ENCODE assay signal across 8 mouse cellular contexts in genomic region chr5:92323264-92323663, GRCm38 (mm10). TPM values are rescaled to one million over a fixed set of nuclear protein-coding genes. Genes with fewer than 3 reads are reported as not detected.
A peak's percentile ranks its signal among the peaks of the same experiment; 100 is the strongest.
DNase-seq lines count a peak whose midpoint lies in the region; ATAC-seq lines count a peak whose summit lies in the region.

No protein-coding gene starts in this region.

- H3K4me2 ChIP-seq in kidney, embryonic 14.5 days (replicated peaks; ENCODE audit: low read depth, low read length), result no peak overlapping the region
- H3K4me2 ChIP-seq in hindbrain, embryonic 13.5 days, result no peak overlapping the region
- no peak overlapping the region for H3K4me2 ChIP-seq in midbrain, embryonic 16.5 days (ENCODE audit: low read length)

- 63% methylated on average over 5 of the region's 5 CpGs for WGBS in kidney, embryonic 14.5 days
- WGBS in hindbrain, embryonic 13.5 days, result 89% methylated on average over 5 of the region's 5 CpGs
- 90% methylated on average over 5 of the region's 5 CpGs for WGBS in midbrain, embryonic 16.5 days

- H3K9me3 ChIP-seq in kidney, embryonic 14.5 days (ENCODE audit: control insufficient read depth, low read length), result no peaks in the 10 kb centered on the region
- H3K9me3 ChIP-seq in hindbrain, embryonic 13.5 days, result no peaks in the 10 kb centered on the region
- H3K9me3 ChIP-seq in midbrain, embryonic 16.5 days (replicated peaks; ENCODE audit: control insufficient read depth, low read length, poor library complexity, severe bottlenecking), result no peaks in the 10 kb centered on the region

- no peak for ATAC-seq in kidney, embryonic 14.5 days (ENCODE audit: low FRiP score, low TSS enrichment)
- ATAC-seq in hindbrain, embryonic 13.5 days (ENCODE audit: low FRiP score), result no peak
- no peak for ATAC-seq in midbrain, embryonic 16.5 days

- intact Hi-C loops in heart, postnatal 36 days (cut with DNase I), result no loop called here

- no peaks in the 10 kb centered on the region for H3K27me3 ChIP-seq in kidney, embryonic 14.5 days (ENCODE audit: control insufficient read depth, insufficient read depth, low read length)
- H3K27me3 ChIP-seq in hindbrain, embryonic 13.5 days, result no peaks in the 10 kb centered on the region
- H3K27me3 ChIP-seq in midbrain, embryonic 16.5 days (ENCODE audit: control insufficient read depth, insufficient read depth, low read depth, low read length), result no peaks in the 10 kb centered on the region

- no peaks in the 10 kb centered on the region; the same call in 1 of the 2 replicates for H3K4me1 ChIP-seq in kidney, embryonic 14.5 days (ENCODE audit: control insufficient read depth, insufficient read depth, low read length)
- H3K4me1 ChIP-seq in hindbrain, embryonic 13.5 days (replicated peaks), result no peaks in the 10 kb centered on the region
- H3K4me1 ChIP-seq in midbrain, embryonic 16.5 days (ENCODE audit: control insufficient read depth, insufficient read depth, low read length), result no peaks in the 10 kb centered on the region

- H3K27ac ChIP-seq in kidney, embryonic 14.5 days (ENCODE audit: low read depth, low read length), result no peak overlapping the region
- no peak overlapping the region for H3K27ac ChIP-seq in hindbrain, embryonic 13.5 days
- H3K27ac ChIP-seq in midbrain, embryonic 16.5 days (ENCODE audit: low read length), result no peak overlapping the region

- H3K36me3 ChIP-seq in kidney, embryonic 14.5 days (ENCODE audit: control insufficient read depth, insufficient read depth, low read length), result no peaks in the 10 kb centered on the region
- no peaks in the 10 kb centered on the region for H3K36me3 ChIP-seq in hindbrain, embryonic 13.5 days
- no peaks in the 10 kb centered on the region for H3K36me3 ChIP-seq in midbrain, embryonic 16.5 days (ENCODE audit: control insufficient read depth, insufficient read depth, low read length)

- peak; percentile 18 for DNase-seq in kidney, adult 18-20 months
- DNase-seq in adrenal gland, postnatal 36 days, result peak; percentile 54 to 59
- peak; percentile 68 to 73 for DNase-seq in heart, postnatal 36 days
- DNase-seq in lung, postnatal 4 days, result peak; percentile 61 to 83
- DNase-seq in cerebellum, postnatal 25 days, result no peak

- no peak overlapping the region for H3K4me3 ChIP-seq in kidney, embryonic 14.5 days (ENCODE audit: low read length)
- H3K4me3 ChIP-seq in hindbrain, embryonic 13.5 days, result no peak overlapping the region
- H3K4me3 ChIP-seq in midbrain, embryonic 16.5 days (ENCODE audit: low read depth, low read length), result no peak overlapping the region

- no peak overlapping the region for H3K9ac ChIP-seq in kidney, embryonic 14.5 days (ENCODE audit: low read depth, low read length)
- no peak overlapping the region for H3K9ac ChIP-seq in hindbrain, embryonic 13.5 days
- H3K9ac ChIP-seq in midbrain, embryonic 16.5 days (ENCODE audit: low read depth, low read length), result no peak overlapping the region

RNA-seq across cellular contexts. Expression of gene Cxcl9, which starts 4.6 kb away (rescaled TPM):
- not detected in 2 replicates for polyA plus RNA-seq in kidney, embryonic 14.5 days (2014; fragmentation: Nextera tagmentation; extraction: Ambion mirVana)
- 1 to 10 TPM; 1.1 to 2.5 TPM for total RNA-seq in adrenal gland, postnatal 36 days (2021)
- 1 to 10 TPM; 1.4 to 2.7 TPM for total RNA-seq in heart, postnatal 36 days (2021)
- not detected in 2 replicates for polyA plus RNA-seq in hindbrain, embryonic 13.5 days (2015; fragmentation: Nextera tagmentation; extraction: Ambion mirVana)
- polyA plus RNA-seq in midbrain, embryonic 16.5 days (2015; fragmentation: Nextera tagmentation; extraction: Ambion mirVana), result not detected in 2 replicates

RNA-seq across cellular contexts. Expression of gene Art3, which starts 8.4 kb away (rescaled TPM):
- 1.7 and 3.1 TPM in 2 replicates for polyA plus RNA-seq in kidney, embryonic 14.5 days (2014; fragmentation: Nextera tagmentation; extraction: Ambion mirVana)
- total RNA-seq in adrenal gland, postnatal 36 days (2021), result 10 to 100 TPM; 56.8 to 62.4 TPM
- total RNA-seq in heart, postnatal 36 days (2021), result 100 to 1,000 TPM; 751 to 829 TPM
- 7.6 and 9.5 TPM in 2 replicates for polyA plus RNA-seq in hindbrain, embryonic 13.5 days (2015; fragmentation: Nextera tagmentation; extraction: Ambion mirVana)
- polyA plus RNA-seq in midbrain, embryonic 16.5 days (2015; fragmentation: Nextera tagmentation; extraction: Ambion mirVana), result 4.3 and 6.3 TPM in 2 replicates

RNA-seq across cellular contexts. Expression of gene Sdad1, which starts 13.0 kb away (rescaled TPM):
- 48.3 and 62.6 TPM in 2 replicates for polyA plus RNA-seq in kidney, embryonic 14.5 days (2014; fragmentation: Nextera tagmentation; extraction: Ambion mirVana)
- 10 to 100 TPM; 30.6 to 33.8 TPM for total RNA-seq in adrenal gland, postnatal 36 days (2021)
- total RNA-seq in heart, postnatal 36 days (2021), result 10 to 100 TPM; 11.1 to 12.5 TPM
- polyA plus RNA-seq in hindbrain, embryonic 13.5 days (2015; fragmentation: Nextera tagmentation; extraction: Ambion mirVana), result 31.1 and 33.7 TPM in 2 replicates
- polyA plus RNA-seq in midbrain, embryonic 16.5 days (2015; fragmentation: Nextera tagmentation; extraction: Ambion mirVana), result 29.1 and 32.5 TPM in 2 replicates

RNA-seq across cellular contexts. Expression of gene Cxcl10, which starts 25.4 kb away (rescaled TPM):
- polyA plus RNA-seq in kidney, embryonic 14.5 days (2014; fragmentation: Nextera tagmentation; extraction: Ambion mirVana), result 0.84 and 1.0 TPM in 2 replicates
- total RNA-seq in adrenal gland, postnatal 36 days (2021), result 1 to 10 TPM in 1 of 2 experiments, under 1 TPM in 1; 0.43 to 1.2 TPM
- under 1 TPM in 1 of 2 experiments, not detected in 1; 0.28 TPM for total RNA-seq in heart, postnatal 36 days (2021)
- 0.21 and 0.30 TPM in 2 replicates for polyA plus RNA-seq in hindbrain, embryonic 13.5 days (2015; fragmentation: Nextera tagmentation; extraction: Ambion mirVana)
- 0.16 and 0.32 TPM in 2 replicates for polyA plus RNA-seq in midbrain, embryonic 16.5 days (2015; fragmentation: Nextera tagmentation; extraction: Ambion mirVana)

RNA-seq across cellular contexts. Expression of gene Naaa, which starts 45.3 kb away (rescaled TPM):
- 18.6 and 22.9 TPM in 2 replicates for polyA plus RNA-seq in kidney, embryonic 14.5 days (2014; fragmentation: Nextera tagmentation; extraction: Ambion mirVana)
- 10 to 100 TPM; 17.5 to 19.6 TPM for total RNA-seq in adrenal gland, postnatal 36 days (2021)
- total RNA-seq in heart, postnatal 36 days (2021), result 10 to 100 TPM; 12.2 to 13.3 TPM
- 15.0 and 19.2 TPM in 2 replicates for polyA plus RNA-seq in hindbrain, embryonic 13.5 days (2015; fragmentation: Nextera tagmentation; extraction: Ambion mirVana)
- 13.7 and 22.1 TPM in 2 replicates for polyA plus RNA-seq in midbrain, embryonic 16.5 days (2015; fragmentation: Nextera tagmentation; extraction: Ambion mirVana)

Comparison
In these comparisons a context has a peak if more than half of its experiments do, and no peak if none do; other contexts are left out.
1. DNase-seq: peak in kidney, adult 18-20 months (single experiment), adrenal gland, postnatal 36 days (2 of 2), heart, postnatal 36 days (2 of 2) and lung, postnatal 4 days (2 of 2); none in cerebellum, postnatal 25 days (0 of 2).